Mouse (Mus musculus) limb, embryonic 10.5 days (tissue): ENCODE results near the gene Chrna5. TPM values are rescaled to one million over a fixed set of nuclear protein-coding genes. Genes with fewer than 3 reads are reported as not detected.
A peak's percentile ranks its signal among the peaks of the same experiment; 100 is the strongest.

Experiments used
- DNase-seq: peaks from one replicate; pipeline ENCODE4 v3.0.0-alpha.2; 2017; ENCODE audit warnings: low spot score
- H3K27ac ChIP-seq: fragments of 300-500 bp; sonication (generic); 2 replicates; pipeline ENCODE4 v1.5.1; 2016; ENCODE audit warnings: mild to moderate bottlenecking
- H3K27me3 ChIP-seq: fragments of 300-500 bp; sonication (generic); 2 replicates; pipeline ENCODE4 v1.6.1; 2016; ENCODE audit warnings: low read depth, mild to moderate bottlenecking; ENCODE audit not compliant: poor library complexity, severe bottlenecking
- H3K36me3 ChIP-seq: fragments of 300-500 bp; sonication (generic); 2 replicates; pipeline ENCODE4 v1.6.1; 2016; ENCODE audit warnings: mild to moderate bottlenecking, moderate library complexity
- H3K4me1 ChIP-seq: fragments of 300-500 bp; sonication (generic); 2 replicates; pipeline ENCODE4 v1.6.1; 2016
- H3K4me3 ChIP-seq: fragments of 300-500 bp; sonication (generic); 2 replicates; pipeline ENCODE4 v1.5.1; 2016; ENCODE audit warnings: mild to moderate bottlenecking, moderate library complexity
- H3K9me3 ChIP-seq: fragments of 300-500 bp; sonication (generic); replicated peaks from 2 replicates; pipeline ENCODE4 v1.6.1; 2016; ENCODE audit warnings: mild to moderate bottlenecking
- WGBS: fragments of 180-500 bp; shearing (Covaris S2); methylation state at CpG from one replicate; pipeline ENCODE4 v1.1.7; 2016; 5-methylcytosine and 5-hydroxymethylcytosine counted together
- polyA plus RNA-seq: library from polyadenylated mRNA; unstranded; fragments of >200 nt; fragmentation: Nextera tagmentation; extraction: Ambion mirVana; gene quantifications from 2 replicates; pipeline ENCODE4 v1.2.1, GENCODE M21; 2016

Chrna5 gene
- polyA plus RNA-seq, 1 experiment from 2014 or later = 0.23 TPM

- DNase-seq = peak; percentile 84
- peaks cover 17% of the 10 kb centered on the region for H3K4me1 ChIP-seq
- peaks cover 51% of the 10 kb centered on the region for H3K27me3 ChIP-seq
- no peaks in the 10 kb centered on the region for H3K36me3 ChIP-seq
- WGBS = 1% methylated on average over 85 of the region's 85 CpGs
- H3K4me3 ChIP-seq = peak overlapping the region; percentile 75
- H3K9me3 ChIP-seq = no peaks in the 10 kb centered on the region
- H3K27ac ChIP-seq = peak overlapping the region; percentile 70; the same call in 1 of the 2 replicates
Observed at GRCm38 (mm10) chr9:54981291-54982191, 861 bp downstream of the Chrna5 start.

GRCm38 (mm10) chr9:54982401-54982800, 1.7 kb downstream of the Chrna5 start:
- H3K9me3 ChIP-seq = no peaks in the 10 kb centered on the region
- 5% methylated on average over 7 of the region's 7 CpGs for WGBS
- H3K4me3 ChIP-seq = peak overlapping the region; percentile 75
- no peak for DNase-seq
- H3K27me3 ChIP-seq = peaks cover 51% of the 10 kb centered on the region
- H3K4me1 ChIP-seq = peaks cover 17% of the 10 kb centered on the region
- no peak overlapping the region for H3K27ac ChIP-seq
- no peaks in the 10 kb centered on the region for H3K36me3 ChIP-seq

DNA sequence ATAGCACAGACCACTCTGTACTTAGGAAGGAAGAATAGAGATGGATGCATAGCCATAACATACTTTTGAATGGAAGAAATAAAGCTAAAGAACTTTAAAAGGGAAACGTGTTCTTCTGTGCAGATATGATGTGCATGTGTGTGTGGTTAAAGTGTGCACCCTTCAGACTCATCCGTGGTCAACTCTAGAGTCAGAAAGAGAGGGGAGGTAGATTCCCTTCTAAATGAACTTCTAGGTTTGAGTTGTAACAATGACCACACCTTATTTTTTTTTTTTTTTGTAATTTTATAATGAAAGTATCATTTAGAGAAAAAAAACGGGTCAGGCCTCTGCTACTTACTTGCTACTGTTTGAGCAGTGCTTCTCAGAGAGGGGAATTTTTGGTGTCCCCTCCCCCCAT, 9.7 kb downstream of the Chrna5 start:
- H3K9me3 ChIP-seq = no peaks in the 10 kb centered on the region
- no peaks in the 10 kb centered on the region for H3K36me3 ChIP-seq
- no peak for DNase-seq
- H3K27ac ChIP-seq = no peak overlapping the region
- 83% methylated on average over 3 of the region's 3 CpGs for WGBS
- H3K4me1 ChIP-seq = peaks cover 4% of the 10 kb centered on the region; the same call in 1 of the 2 replicates
- no peak overlapping the region for H3K4me3 ChIP-seq
- H3K27me3 ChIP-seq = no peaks in the 10 kb centered on the region

- Histone ChIP-seq H3K27me3 (no peaks in the 10 kb centered on the region), H3K4me1 (peaks cover 4% of the 10 kb centered on the region; the same call in 1 of the 2 replicates), H3K36me3 (no peaks in the 10 kb centered on the region), H3K27ac (no peak overlapping the region), H3K9me3 (no peaks in the 10 kb centered on the region), H3K4me3 (no peak overlapping the region)
- DNase-seq = no peak
- WGBS = 56% methylated on average over 3 of the region's 3 CpGs
Observed at GRCm38 (mm10) chr9:54994381-54994780, 13.7 kb downstream of the Chrna5 start.

GRCm38 (mm10) chr9:54995645-54996044, 15.0 kb downstream of the Chrna5 start:
- H3K27me3 ChIP-seq = no peaks in the 10 kb centered on the region
- no peak overlapping the region for H3K4me3 ChIP-seq
- 87% methylated on average over 3 of the region's 3 CpGs for WGBS
- H3K36me3 ChIP-seq = no peaks in the 10 kb centered on the region
- no peaks in the 10 kb centered on the region for H3K9me3 ChIP-seq
- no peak overlapping the region for H3K27ac ChIP-seq
- no peak for DNase-seq
- H3K4me1 ChIP-seq = peaks cover 4% of the 10 kb centered on the region; the same call in 1 of the 2 replicates

DNA sequence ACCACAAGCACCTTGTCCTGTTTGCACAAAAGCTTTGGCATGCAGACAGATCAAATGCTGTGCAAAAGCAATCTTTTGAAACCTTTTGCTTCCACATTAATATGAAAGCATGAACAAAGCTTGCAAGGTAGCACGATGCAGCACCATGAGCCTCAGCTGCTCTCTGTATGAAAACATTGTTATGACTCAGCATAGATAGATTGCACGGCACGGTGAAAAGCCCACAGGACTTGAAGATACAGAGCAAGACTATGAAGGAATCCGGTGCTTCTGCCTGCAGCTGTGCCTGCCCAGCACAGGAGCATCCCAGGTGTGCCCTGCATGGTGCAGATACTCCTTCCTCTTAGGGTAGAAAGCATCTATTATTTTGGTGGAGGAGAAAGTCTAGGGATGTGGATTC, 22.9 kb downstream of the Chrna5 start:
- Histone ChIP-seq H3K4me1 (no peaks in the 10 kb centered on the region), H3K9me3 (no peaks in the 10 kb centered on the region), H3K27me3 (no peaks in the 10 kb centered on the region), H3K27ac (no peak overlapping the region), H3K4me3 (no peak overlapping the region), H3K36me3 (no peaks in the 10 kb centered on the region)
- no peak for DNase-seq
- WGBS = 83% methylated on average over 4 of the region's 4 CpGs

DNA sequence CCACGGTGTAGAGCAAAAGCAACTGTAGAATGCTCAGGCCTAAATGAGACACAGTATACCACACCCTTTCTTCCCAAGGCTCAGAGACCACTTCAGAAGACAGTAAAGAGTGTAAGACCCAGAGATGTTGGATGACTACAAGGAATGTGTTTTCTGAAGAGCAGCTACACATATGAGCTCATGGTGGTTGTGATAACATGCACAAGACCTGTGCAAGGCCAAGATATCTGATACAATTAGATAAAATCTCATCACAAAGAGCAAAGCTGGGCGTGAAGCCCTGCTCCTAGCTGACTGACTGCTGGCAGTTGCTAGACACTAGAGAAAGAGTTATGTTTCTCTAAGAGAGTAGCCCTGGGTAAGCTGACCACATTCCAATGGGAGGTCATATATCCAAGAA, 29.0 kb downstream of the Chrna5 start:
- no peak for DNase-seq
- WGBS = 87% methylated on average over 2 of the region's 2 CpGs
- no peaks in the 10 kb centered on the region for H3K27me3 ChIP-seq
- H3K4me3 ChIP-seq = no peak overlapping the region
- no peaks in the 10 kb centered on the region for H3K36me3 ChIP-seq
- H3K27ac ChIP-seq = no peak overlapping the region
- H3K4me1 ChIP-seq = no peaks in the 10 kb centered on the region
- H3K9me3 ChIP-seq = no peaks in the 10 kb centered on the region

- H3K4me1 ChIP-seq = no peaks in the 10 kb centered on the region
- 36% methylated on average over 6 of the region's 6 CpGs for WGBS
- H3K36me3 ChIP-seq = no peaks in the 10 kb centered on the region
- H3K9me3 ChIP-seq = no peaks in the 10 kb centered on the region
- no peak overlapping the region for H3K4me3 ChIP-seq
- no peak for DNase-seq
- H3K27ac ChIP-seq = no peak overlapping the region
- H3K27me3 ChIP-seq = no peaks in the 10 kb centered on the region
Observed at GRCm38 (mm10) chr9:55010588-55011350, 30.1 kb downstream of the Chrna5 start.

DNA sequence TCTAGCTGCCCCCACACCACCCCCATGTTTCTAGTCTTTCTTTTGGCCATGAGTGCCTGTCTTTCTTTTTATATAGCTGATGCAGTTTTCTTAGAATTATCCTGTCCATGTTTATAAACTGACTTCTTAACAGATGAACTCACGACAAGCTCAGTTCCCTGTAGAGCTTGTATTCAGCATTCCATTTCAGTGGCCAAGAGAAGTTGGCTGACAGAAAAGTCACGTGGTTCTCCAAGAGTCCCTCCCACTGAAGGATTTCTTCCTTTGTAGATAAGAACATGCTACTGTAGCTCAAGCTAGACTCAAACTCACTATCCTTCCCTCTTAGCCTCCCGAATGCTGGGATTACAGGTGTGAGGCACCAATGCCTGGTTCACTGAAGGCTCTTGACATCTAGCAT, 36.2 kb downstream of the Chrna5 start:
- Histone ChIP-seq H3K36me3 (no peaks in the 10 kb centered on the region), H3K4me3 (no peak overlapping the region), H3K27me3 (no peaks in the 10 kb centered on the region), H3K4me1 (no peaks in the 10 kb centered on the region), H3K27ac (no peak overlapping the region), H3K9me3 (no peaks in the 10 kb centered on the region)
- WGBS = 83% methylated on average over 3 of the region's 3 CpGs
- no peak for DNase-seq

DNA sequence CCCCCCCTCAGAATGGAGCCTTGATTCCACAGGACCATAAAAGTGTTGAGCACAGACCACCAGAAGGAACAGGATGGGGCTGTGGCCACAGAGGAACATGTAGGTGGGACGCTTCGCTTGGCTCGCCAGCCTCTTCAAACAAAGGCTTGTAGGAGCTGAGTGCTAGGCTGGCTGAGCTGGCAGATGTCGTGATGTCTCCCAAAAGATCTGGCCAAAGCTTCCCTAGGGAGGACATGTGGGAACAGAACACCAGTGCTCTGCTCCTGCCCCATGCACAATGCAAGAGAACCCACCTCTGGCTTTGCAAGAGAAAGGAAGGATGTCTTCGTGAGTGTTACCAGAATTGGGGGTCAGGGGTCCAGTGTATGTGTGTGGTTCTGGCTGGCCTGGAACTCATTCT, 42.6 kb downstream of the Chrna5 start:
- Histone ChIP-seq H3K36me3 (no peaks in the 10 kb centered on the region), H3K27me3 (peaks cover 46% of the 10 kb centered on the region), H3K4me3 (no peak overlapping the region), H3K4me1 (peaks cover 17% of the 10 kb centered on the region), H3K27ac (no peak overlapping the region), H3K9me3 (no peaks in the 10 kb centered on the region)
- DNase-seq = no peak
- 90% methylated on average over 5 of the region's 5 CpGs for WGBS

- peak; percentile 92 for DNase-seq
- Histone ChIP-seq H3K4me1 (peaks cover 17% of the 10 kb centered on the region), H3K27me3 (peaks cover 50% of the 10 kb centered on the region), H3K9me3 (no peaks in the 10 kb centered on the region), H3K36me3 (no peaks in the 10 kb centered on the region), H3K4me3 (no peak overlapping the region), H3K27ac (no peak overlapping the region)
- WGBS = 37% methylated on average over 13 of the region's 13 CpGs
Observed at GRCm38 (mm10) chr9:55023902-55024583, 43.4 kb downstream of the Chrna5 start.

DNA sequence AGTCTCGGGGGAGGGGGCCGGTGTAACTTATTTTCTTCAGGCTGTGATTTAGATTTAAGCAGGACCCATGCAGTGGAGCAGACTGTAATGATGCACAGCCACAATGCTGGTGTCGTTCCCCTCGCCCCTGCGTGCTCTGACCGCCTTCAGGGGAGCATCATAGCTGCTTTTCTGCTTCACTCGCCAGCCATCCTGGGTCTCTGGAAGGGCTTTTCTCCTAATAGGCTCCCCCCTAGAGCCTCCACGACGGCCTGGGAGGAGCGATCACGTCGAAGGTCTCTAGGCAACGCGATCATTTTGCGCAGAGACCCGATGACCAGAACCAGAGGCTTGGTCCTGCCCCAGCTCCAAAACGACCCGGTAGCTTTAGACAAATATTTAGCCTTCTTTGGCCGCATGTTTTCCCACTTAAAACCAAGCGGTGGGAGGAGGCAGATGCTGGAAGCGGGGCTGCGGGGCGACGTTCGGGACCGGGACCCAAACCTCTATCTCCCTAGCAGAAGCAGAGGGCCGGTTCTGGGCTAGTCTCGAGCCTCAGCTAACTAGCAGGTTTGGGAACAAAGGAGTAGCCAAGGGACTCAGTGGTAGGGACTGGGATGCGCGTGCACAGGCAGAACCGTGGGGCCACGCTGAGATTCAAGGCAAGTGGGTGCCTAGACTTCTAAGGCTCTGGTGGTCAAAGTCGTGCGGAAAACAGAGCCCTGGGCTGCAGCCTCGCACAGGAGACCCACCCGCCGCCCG, 45.0 kb downstream of the Chrna5 start:
- Histone ChIP-seq H3K36me3 (no peaks in the 10 kb centered on the region), H3K27me3 (peaks cover 65% of the 10 kb centered on the region), H3K27ac (peak overlapping the region; percentile 53; the same call in 1 of the 2 replicates), H3K4me3 (peak overlapping the region; percentile 54), H3K9me3 (no peaks in the 10 kb centered on the region), H3K4me1 (peaks cover 17% of the 10 kb centered on the region)
- DNase-seq = no peak
- 15% methylated on average over 38 of the region's 38 CpGs for WGBS
